Mouse (Mus musculus) induced T-regulatory cell, adult 2 months (primary cell): Measurements from ENCODE around the gene Wfdc3.

Experiments used
- DNase-seq: peaks from one replicate; pipeline ENCODE4 v3.0.0-alpha.2; 2012; ENCODE audit warnings: low read depth

The Wfdc3 gene

DNA sequence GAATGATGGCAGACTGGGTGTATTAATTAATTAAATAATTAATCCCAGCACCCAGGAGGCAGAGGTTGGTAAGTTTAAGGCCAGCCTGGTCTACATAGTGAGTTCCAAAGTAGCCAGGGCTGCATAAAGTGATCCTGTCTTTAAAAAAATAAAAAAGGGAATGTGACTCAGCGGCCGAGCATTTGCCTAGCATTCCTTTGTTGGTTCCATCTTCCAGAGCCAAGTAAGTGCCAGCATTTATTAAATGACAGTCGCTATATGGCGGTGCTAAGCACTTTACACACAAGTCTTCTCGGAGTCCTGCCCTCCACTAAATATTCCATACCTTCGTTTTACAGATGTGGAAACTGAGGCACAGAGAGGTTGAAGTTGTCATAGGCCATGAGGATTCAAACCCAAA lies 30.4 kb upstream of the Wfdc3 start:
- DNase-seq: no peak

DNA sequence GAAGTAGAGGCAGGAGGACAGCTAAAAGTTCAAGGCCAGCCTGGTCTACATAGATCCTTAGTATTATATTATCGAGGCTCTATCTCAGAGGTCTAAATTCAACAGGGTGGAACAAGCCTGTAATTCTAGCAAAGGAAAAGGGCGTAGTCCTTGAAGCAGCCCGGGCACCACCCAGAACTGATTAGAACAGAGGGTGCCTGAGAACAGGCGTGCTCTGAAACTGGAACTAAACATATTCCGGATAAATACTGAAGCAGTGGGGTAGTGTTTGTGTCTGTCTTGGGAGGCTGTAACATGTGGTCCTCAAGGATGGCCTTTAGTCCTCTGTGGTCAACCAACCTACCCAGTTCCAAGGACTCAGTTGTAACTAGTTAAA lies 28.2 kb upstream of the Wfdc3 start:
- no peak for DNase-seq

DNA sequence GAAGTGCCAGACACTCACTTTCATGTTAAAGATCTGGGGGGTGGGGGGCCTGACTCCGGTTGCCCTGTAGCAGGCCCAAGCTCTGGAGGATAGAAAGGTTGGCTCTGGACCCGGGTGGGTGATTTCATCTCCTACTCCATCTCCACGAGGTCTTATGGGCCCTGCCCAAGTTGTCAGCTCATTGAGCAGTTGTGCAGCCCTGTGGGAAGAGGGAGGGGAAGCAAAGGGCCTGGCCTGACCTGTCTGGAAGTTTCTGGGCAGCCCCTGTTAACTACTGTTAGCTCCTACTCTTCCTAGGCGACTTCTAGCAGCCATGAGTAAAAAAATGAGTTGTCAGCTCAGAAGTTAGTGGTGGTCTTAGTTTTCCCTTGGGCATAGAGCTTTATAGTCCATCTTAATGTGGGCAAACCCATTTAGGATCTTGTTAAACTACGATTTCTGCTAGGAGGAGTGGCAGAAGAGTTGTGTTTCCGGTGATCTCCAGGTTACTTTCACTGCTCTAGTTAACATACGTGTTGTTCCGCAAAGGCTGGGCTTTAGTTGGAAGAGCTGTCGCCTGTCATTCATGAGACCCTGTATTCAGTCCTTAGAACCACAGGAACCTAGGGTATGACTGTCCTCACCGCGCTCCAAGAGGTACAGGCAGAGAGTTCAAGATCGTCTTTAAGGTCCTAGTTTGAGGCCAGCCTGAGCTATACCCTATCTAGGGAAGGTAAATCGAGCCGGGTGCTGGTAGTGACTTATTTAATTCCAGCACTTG lies 27.7 kb upstream of the Wfdc3 start:
- DNase-seq: no peak

DNA sequence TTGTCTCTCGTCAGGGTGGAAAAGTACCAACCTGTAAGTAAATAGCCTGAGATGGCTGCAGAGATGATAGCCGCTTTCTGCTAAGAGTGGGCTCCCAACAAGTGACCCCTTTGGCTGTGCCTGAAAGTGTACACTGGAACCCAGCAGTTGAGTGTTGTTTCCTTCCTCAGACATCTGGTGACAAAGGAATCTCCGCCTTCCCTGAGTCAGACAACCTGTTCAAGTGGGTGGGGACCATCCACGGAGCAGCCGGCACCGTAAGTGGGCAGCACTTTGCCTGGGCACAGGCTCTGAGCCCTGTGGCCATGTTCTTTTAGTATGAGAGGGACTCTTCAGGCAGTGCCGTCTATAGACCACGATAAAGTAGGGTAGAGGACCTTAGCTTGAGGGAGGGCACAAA lies 25.4 kb upstream of the Wfdc3 start:
- no peak for DNase-seq

- peak; percentile 56 for DNase-seq
Observed at GRCm38 (mm10) chr2:164770279-164770678, 24.5 kb upstream of the Wfdc3 start.

DNA sequence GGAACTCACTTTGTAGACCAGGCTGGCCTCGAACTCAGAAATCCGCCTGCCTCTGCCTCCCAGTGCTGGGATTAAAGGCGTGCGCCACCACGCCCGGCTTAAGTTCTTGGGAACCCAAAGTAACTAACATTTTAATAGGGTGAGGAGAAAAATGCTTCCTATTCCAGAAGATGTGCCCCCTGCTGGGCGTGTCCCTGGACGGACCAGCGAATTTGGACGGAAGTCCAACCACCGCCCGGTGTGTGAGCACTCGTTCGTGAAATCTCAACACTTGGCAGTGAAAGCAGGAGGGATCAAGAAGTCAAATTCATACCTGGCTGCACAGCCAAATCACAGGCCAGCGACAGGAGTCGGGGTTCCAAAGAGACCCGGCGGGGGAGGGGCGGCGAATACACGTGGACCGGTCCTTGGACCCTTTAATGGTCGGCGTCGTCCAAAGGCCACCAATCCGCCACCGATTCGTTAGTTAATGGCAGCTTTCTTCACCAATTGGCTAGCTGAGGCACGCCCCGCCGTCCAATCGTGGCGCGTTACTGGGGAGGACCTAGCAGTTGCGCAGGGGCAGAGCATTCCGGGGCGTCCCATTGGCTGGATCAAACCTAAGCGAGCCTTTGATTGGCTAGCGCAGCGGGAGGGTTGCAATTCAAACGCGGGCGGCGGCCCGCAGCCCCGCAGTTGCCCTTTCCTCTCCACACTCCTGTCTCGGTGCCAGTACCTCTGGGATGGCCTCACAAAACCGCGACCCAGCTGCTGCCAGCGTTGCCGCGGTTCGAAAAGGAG lies 23.7 kb upstream of the Wfdc3 start, which contains the start of gene Ube2c:
Gene Ube2c (plus strand): TSS at position 641 of the 780 bp plus-strand sequence.
- DNase-seq: peak; percentile 99

GRCm38 (mm10) chr2:164767812-164768540 lies 22.2 kb upstream of the Wfdc3 start:
- DNase-seq: no peak

DNA sequence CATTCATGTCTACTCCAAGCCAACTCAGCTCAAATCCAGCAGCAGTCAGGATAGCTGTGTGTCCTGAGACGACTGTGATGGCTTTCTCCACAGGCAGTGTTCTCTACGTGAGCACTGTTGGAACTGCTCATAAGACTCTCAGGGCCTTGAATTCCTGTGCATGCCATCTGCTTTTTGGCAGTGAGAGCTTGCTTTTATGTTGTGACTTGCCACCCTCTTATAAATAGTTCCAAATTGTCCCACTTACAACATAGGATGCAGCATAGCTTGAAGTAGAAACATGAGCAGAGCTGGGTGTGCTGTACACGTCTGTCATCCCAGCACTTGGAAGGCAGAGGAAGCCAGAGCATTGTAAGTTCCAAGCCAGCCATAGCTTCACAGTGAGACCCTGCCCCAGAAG lies 20.1 kb upstream of the Wfdc3 start:
- DNase-seq: no peak

DNA sequence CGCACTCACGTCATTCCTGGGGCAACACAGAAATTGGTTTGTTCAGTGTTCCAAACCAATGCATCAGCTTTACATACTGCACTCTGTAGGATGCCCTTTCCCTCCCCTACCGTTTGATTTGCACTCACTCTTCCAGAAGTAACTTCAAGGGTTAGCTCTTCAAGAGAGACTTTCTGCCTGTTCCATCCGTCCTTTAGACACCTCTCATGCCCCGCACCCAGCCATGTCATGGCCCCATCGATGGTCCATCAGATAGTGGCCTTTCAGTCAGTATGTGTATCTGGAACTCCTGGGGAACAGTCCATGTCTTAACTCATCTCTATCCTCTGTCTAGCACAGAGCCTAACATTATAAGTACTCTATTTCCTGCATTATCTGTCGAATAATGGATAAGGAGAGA lies 16.9 kb upstream of the Wfdc3 start:
- no peak for DNase-seq

DNA sequence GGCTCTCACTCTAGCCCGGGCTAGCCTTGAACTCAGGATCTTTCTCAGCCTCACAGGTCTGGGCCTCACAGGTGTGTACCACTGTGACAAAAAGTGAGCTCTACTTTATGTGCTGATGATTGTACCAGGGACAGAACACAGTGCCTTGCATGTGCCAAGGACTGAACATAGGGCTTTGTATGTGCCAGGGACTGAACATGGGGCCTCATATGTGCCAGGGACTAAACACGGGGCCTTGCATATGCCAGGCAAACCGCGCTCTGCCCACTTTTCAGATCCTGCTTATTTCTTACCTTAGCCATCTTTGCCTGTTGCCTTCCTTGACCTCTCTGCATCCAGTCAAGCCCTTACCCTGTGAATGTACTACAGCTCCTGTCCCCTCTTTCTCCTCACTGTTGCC lies 16.2 kb upstream of the Wfdc3 start:
- no peak for DNase-seq

- no peak for DNase-seq
Observed at GRCm38 (mm10) chr2:164761502-164761901, 15.8 kb upstream of the Wfdc3 start.

DNA sequence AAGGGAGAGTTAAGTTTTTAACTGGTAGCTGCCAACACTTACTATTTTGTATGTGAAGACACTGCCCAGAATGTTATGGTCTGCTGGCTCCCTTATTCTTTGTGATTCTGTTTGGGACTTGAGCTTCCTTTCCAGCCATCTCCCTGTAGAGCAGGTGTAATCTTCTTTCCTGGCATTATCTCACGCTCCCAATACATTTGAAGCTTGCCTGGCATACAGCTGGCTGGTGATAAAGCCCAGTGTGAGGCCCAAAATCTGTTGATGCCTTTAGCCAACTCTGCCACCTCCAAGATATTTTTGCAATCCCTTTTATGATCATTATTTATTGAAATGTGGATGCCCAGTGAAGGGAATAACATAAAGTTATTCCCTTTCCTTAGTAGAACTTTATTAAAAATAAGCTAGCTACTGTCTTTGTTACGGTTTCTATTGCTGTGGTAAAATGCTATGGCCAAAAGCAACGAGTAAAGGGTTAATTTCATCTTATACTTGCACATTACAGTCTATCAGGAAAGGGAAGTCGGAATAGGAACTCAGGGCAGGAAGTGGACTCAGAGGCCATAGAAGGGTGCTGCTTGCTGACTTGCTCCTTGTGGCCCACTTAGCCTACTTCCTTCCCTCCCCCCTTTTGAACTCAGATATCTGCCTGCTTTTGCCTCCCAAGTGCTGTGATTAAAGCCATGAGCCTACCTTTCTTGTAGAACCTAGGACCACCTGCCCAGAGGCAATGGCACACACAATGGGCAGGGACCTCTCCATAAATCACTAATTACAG lies 14.5 kb upstream of the Wfdc3 start:
- DNase-seq: no peak

GRCm38 (mm10) chr2:164758692-164759091 lies 13.0 kb upstream of the Wfdc3 start:
- no peak for DNase-seq

DNA sequence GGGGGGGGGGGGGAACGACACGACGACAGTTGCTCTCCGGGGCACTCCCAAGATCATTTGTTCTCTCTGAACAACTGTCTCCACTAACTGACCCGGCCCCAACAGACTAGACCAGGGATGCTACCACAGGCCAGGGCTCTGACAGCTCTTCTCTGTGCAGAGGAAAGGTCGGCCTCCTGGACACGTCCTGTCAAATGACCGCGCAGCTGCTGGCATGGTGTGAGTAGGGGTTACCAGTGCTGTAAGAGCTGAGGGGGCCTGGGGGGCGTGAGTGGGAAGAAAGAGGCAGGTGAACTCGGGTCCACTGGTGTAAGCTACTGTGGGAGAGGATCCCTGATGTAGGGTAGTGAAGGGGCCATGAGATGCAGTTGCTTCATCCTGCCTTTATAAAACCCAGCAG lies 12.1 kb upstream of the Wfdc3 start:
- no peak for DNase-seq

DNA sequence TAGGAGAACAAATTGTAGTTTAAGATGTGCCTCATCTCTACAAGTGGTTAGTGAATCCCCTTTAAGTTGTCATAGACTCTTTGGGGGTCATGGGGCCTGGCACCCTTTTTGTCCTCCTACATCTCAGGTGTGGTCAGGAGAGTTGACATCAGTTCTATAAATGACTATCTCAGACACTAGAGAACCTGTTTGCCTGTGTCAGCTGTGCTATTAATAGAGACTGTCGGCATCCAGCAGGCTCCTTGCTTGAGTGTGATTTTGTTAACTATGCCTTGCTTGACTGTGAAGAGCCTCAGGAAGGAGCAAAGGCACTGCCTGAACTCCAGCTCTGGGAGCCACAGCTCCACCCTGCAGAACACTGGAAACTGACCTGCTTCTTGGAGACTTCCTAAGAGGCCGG lies 9.1 kb upstream of the Wfdc3 start:
- DNase-seq: no peak

DNA sequence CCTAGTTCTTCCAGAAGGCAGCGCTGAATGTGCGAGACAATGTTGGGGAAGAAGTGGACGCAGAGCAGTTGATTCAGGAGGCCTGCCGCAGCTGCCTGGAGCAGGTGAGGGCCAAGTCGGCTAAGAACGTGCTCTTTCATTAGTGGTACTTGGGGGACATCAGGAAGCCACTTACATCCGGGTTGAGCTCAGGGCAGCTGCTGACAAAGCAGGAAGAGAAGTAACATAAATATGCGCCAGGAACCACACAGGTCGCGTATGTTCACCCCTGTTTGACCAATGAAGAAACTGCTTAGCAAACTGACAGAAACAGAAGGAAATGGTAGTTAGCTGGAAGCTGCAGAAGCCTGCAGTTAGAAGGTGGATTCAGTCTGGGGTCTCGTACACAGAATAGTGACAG lies 8.4 kb upstream of the Wfdc3 start:
- no peak for DNase-seq

DNA sequence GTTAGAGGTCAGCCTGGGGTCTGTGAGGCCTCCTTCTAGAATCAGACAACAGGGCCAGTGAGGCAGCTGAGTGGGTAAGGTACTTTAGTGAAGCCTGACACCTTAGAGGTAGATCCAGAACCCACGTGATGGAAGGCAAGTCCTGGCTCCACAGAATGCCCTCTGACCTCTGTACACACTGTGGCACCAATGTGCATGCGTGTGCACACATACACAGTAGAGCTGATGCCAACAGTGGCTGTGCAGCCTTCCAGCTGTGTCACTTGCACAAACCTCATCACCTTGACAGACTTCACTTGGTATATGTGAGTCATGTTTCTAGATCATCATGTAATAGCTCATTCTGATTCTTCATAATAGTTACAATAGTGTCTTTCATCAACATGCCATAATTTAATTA lies 6.7 kb upstream of the Wfdc3 start:
- DNase-seq: no peak

DNA sequence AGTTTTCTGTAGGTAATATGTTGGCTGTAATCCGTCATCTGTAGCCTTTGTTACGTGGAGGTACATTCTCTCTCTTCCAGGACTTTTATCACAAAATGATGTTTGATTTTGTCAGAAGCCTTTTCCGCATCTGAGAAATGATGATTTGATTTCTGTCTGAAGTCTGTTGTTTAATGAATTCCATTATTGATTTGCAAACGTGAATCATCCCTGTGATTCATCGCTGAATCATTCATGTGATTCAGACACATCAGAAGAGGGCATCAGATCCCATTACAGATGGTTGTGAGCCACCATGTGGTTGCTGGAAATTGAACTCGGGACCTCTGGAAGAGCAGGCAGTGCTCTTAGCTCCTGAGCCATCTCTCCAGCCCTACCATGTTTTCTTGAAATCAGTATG lies 3.3 kb upstream of the Wfdc3 start:
- no peak for DNase-seq

DNA sequence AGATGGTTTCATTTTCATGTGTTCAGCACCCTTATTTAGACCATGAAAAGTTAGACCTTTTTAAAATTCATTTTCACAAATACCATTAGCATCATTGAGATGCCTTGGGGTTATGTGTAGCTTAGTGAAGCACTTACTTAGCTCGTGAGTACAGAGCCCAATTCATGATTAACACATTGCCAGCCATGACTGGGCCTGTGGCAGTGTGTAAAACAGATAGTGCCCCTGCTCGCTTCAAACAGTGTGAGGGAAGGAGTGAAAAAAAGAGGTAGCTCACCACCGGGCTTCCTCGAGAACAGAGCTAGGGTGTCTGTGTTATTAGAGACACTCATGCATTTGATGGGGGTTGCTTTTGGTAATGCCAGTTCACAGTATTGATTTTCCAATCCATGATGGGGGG lies 2.5 kb upstream of the Wfdc3 start:
- DNase-seq: no peak

DNA sequence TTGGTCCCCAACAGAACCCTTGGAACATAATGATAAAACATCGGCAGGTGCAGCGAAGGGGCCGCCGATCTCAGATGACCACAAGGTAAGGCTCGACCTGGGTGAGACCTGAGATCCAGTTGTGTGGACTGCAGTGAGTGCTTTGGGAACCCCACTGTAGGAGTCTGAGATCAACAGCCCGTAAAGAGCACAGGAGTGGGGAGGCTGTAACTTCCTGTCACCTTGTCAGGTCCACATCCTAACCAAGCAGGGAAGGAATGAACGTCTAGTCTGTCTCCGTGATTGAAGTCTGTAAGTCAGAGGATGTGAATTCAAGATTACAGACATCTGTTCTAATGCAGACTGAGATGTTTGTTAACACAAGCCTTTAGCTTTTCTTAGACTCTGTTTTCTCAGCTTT lies 962 bp upstream of the Wfdc3 start:
- peak; percentile 61 for DNase-seq

DNA sequence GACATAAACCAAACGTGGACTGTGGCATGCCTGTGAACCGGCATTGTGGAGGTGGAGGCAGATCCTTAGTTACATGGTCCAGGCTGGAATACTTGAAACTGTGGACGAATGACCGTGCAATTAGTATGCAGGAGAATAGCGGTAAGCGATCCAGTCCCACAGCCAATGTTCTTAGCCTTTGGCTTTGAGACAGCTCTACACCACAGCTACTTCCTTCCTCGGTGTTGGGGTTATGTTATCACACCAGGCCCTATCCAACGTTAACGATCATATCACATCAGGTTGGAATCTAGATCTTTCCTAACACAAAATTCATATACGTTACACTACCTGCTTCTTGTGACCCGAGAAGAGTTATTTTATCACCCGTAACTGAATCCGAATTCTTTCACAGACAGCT lies 744 bp downstream of the Wfdc3 start:
- DNase-seq: no peak

DNA sequence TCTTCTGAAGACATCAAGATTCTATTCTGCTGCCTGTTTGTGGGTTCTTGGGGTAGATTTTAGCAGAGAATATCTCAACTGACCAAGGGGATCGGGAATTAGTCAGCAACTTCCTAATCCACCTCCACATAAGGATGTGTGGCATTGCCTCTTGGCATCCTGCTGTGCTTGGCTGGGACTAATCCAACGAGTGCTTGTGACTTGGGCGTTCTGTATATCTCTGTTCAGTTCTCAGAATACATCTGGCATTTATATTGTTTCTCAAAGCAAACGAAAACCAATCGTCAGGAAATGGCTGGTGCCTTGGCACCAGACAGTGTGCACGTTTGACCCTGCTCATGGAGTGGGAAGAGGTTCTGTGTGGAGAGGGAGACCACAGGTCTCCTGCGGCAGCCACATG lies 5.9 kb downstream of the Wfdc3 start:
- no peak for DNase-seq
